Mouse (Mus musculus) intestine, postnatal 0 days (tissue): ENCODE data around the gene Hmgb1. TPM values are rescaled to one million over a fixed set of nuclear protein-coding genes. Genes with fewer than 3 reads are reported as not detected.

ENCODE experiments used
- ATAC-seq: fragments of 200-750 bp; cut with Nextera tagmentation; 2 replicates; pipeline ENCODE4 v1.8.0; 2017; ENCODE audit warnings: mild to moderate bottlenecking, moderate TSS enrichment, moderate library complexity
- H3K27ac ChIP-seq: fragments of 300-500 bp; sonication (generic); 2 replicates; pipeline ENCODE4 v1.5.1; 2014; ENCODE audit warnings: mild to moderate bottlenecking, low read depth, low read length, moderate library complexity
- H3K27me3 ChIP-seq: fragments of 300-500 bp; sonication (generic); replicated peaks from 2 replicates; pipeline ENCODE4 v1.6.1; 2014; ENCODE audit warnings: low read length, mixed read lengths; ENCODE audit not compliant: control insufficient read depth, insufficient read depth
- H3K36me3 ChIP-seq: fragments of 300-500 bp; sonication (generic); 2 replicates; pipeline ENCODE4 v1.6.1; 2014; ENCODE audit warnings: mild to moderate bottlenecking, moderate library complexity; ENCODE audit not compliant: control insufficient read depth, insufficient read depth
- H3K4me1 ChIP-seq: fragments of 300-500 bp; sonication (generic); replicated peaks from 2 replicates; pipeline ENCODE4 v1.6.1; 2014; ENCODE audit warnings: antibody characterized with exemption, low read length, mixed read lengths; ENCODE audit not compliant: control insufficient read depth, insufficient read depth
- H3K4me2 ChIP-seq: fragments of 300-500 bp; sonication (generic); replicated peaks from 2 replicates; pipeline ENCODE4 v1.6.1; 2014; ENCODE audit warnings: low read depth, mild to moderate bottlenecking, moderate library complexity
- H3K4me3 ChIP-seq: fragments of 300-500 bp; sonication (generic); 2 replicates; pipeline ENCODE4 v1.5.1; 2014; ENCODE audit warnings: low read depth, low read length
- H3K9ac ChIP-seq: fragments of 300-500 bp; sonication (generic); 2 replicates; pipeline ENCODE4 v1.6.1; 2014; ENCODE audit warnings: mild to moderate bottlenecking, low read depth, low read length
- H3K9me3 ChIP-seq: fragments of 300-500 bp; sonication (generic); 2 replicates; pipeline ENCODE4 v1.6.1; 2016; ENCODE audit warnings: mixed run types; ENCODE audit not compliant: control insufficient read depth
- CTCF ChIP-seq: sonication (generic); IDR thresholded peaks from 2 replicates; pipeline ENCODE4 v1.5.1; 2016; ENCODE audit warnings: low read depth, mild to moderate bottlenecking, control low read depth, antibody characterized with exemption, moderate library complexity
- WGBS: fragments of 180-500 bp; shearing (Covaris S2); extraction: QIAGEN DNeasy Blood & Tissue Kit; methylation state at CpG from one replicate; pipeline ENCODE4 v1.1.7; 2014; 5-methylcytosine and 5-hydroxymethylcytosine counted together
- polyA plus RNA-seq: library from polyadenylated mRNA; unstranded; fragments of >200 nt; fragmentation: Nextera tagmentation; extraction: Ambion mirVana; gene quantifications from 2 replicates; pipeline ENCODE4 v1.2.1, GENCODE M21; 2015

Hmgb1 gene
- polyA plus RNA-seq, 1 experiment from 2014 or later, result 516 TPM

DNA sequence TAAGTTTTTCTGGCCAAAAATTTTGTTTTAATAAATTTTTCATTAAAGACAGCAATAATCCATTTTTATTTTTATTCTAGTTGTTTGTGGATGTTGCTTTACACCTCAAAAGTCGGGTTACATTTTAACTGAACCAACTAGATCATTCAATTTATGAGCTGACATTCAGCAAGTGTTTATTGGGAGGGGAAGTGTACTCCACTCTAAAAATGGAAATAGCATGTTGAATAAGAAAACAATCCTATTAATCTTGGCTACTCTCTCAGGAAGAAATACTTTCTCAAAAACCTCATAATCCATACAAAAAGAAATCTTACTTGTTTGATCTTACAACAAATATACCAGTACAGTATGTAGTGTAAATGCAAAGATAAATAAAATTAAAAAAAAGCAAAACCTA is 1.2 kb downstream of the Hmgb1 start:
- TF ChIP-seq CTCF, result no peak
- peak overlapping the region; percentile 74 for H3K4me3 ChIP-seq
- H3K9ac ChIP-seq, result peak overlapping the region; percentile 81; the same call in 1 of the 2 replicates
- no peak for ATAC-seq
- no peaks in the 10 kb centered on the region for H3K36me3 ChIP-seq
- H3K4me1 ChIP-seq, result 0 out of 2 replicates have a peak, but pooled peaks cover 2% of the 10 kb centered on the region
- H3K27me3 ChIP-seq, result no peaks in the 10 kb centered on the region
- WGBS, result 13% methylated on average over 1 of the region's 1 CpGs
- H3K27ac ChIP-seq, result 0 out of 2 replicates have a peak overlapping the region, but pooled peaks have one; percentile 96
- no peaks in the 10 kb centered on the region for H3K9me3 ChIP-seq
- H3K4me2 ChIP-seq, result peak overlapping the region; percentile 64

DNA sequence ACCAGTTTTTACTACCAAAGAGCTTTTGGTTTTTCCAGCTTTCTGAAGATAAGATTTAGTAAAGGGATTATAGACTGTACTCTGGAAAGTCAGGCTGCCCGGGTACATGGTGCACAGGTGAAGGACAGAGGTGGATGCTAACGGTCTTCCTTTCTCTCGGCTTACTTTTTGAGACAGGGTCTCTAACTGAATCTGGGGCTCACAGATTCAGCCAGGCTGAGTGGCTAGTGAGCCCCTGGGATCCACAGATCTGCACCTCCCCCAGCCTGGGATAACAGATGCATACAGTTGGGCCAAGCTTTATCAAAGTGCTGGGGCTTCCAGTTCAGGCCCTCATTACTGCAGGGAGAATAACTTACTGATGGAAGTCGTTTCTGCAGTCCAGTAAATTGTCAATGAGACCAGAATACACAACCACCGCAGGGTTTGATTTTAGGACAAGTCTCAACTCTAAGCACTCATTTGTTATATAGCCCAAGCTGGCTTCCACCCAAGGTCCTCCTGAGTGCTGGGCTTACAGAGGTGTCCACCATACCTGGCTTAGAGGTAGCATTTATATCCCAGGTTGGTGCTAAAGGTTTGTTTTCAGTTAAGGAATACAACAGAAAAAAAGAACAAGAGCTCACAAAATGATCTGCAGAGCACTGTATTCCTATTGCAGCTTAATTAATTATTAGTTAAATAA is 2.0 kb downstream of the Hmgb1 start:
- WGBS, result 81% methylated on average over 5 of the region's 5 CpGs
- H3K9ac ChIP-seq, result no peak overlapping the region
- H3K9me3 ChIP-seq, result no peaks in the 10 kb centered on the region
- H3K36me3 ChIP-seq, result no peaks in the 10 kb centered on the region
- ATAC-seq, result no peak
- H3K27ac ChIP-seq, result no peak overlapping the region
- no peak overlapping the region for H3K4me2 ChIP-seq
- 0 out of 2 replicates have a peak, but pooled peaks cover 2% of the 10 kb centered on the region for H3K4me1 ChIP-seq
- H3K27me3 ChIP-seq, result no peaks in the 10 kb centered on the region
- no peak for TF ChIP-seq CTCF
- no peak overlapping the region for H3K4me3 ChIP-seq

GRCm38 (mm10) chr5:149179826-149180225 is 4.5 kb downstream of the Hmgb1 start:
- Histone ChIP-seq H3K27me3 (no peaks in the 10 kb centered on the region), H3K4me3 (no peak overlapping the region), H3K27ac (no peak overlapping the region), H3K9me3 (no peaks in the 10 kb centered on the region), H3K4me1 (no peaks in the 10 kb centered on the region), H3K36me3 (no peaks in the 10 kb centered on the region), H3K4me2 (no peak overlapping the region), H3K9ac (no peak overlapping the region)
- 87% methylated on average over 3 of the region's 3 CpGs for WGBS
- TF ChIP-seq CTCF, result no peak
- no peak for ATAC-seq

- no peak for ATAC-seq
- WGBS, result 87% methylated on average over 5 of the region's 5 CpGs
Measured at GRCm38 (mm10) chr5:149178095-149178494, 6.2 kb downstream of the Hmgb1 start.

DNA sequence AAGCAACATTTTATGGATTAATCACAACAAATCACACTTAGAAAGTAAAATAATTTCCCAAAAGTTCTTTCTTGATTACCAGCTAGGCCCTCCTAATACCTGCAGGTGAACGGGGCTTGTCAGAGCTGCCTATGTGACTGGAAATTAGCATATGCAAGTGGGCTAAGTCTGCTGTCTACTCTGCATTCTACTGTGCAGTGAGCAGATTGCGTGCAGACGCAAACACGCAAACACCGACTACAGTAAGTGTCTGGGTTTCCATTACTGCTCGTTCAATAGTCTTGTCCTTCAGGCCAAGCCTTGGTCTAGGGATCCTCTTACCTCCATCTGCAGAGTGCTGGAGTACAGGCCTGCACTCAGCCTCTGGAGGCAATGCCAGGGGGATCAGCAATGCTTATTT is 8.6 kb downstream of the Hmgb1 start:
- Histone ChIP-seq H3K4me2 (no peak overlapping the region), H3K4me3 (no peak overlapping the region), H3K27ac (no peak overlapping the region), H3K4me1 (no peaks in the 10 kb centered on the region), H3K9ac (no peak overlapping the region), H3K36me3 (no peaks in the 10 kb centered on the region), H3K9me3 (no peaks in the 10 kb centered on the region), H3K27me3 (no peaks in the 10 kb centered on the region)
- no peak for ATAC-seq
- 92% methylated on average over 6 of the region's 6 CpGs for WGBS
- TF ChIP-seq CTCF, result no peak

More at GRCm38 (mm10) chr5:149178095-149178494, 6.2 kb downstream of the Hmgb1 start:
- H3K36me3 ChIP-seq, result no peaks in the 10 kb centered on the region
- no peak overlapping the region for H3K4me3 ChIP-seq
- no peak overlapping the region for H3K9ac ChIP-seq
- H3K27me3 ChIP-seq, result no peaks in the 10 kb centered on the region
- H3K27ac ChIP-seq, result no peak overlapping the region
- no peak for TF ChIP-seq CTCF
- no peaks in the 10 kb centered on the region for H3K9me3 ChIP-seq
- H3K4me2 ChIP-seq, result no peak overlapping the region
- H3K4me1 ChIP-seq, result no peaks in the 10 kb centered on the region

DNA sequence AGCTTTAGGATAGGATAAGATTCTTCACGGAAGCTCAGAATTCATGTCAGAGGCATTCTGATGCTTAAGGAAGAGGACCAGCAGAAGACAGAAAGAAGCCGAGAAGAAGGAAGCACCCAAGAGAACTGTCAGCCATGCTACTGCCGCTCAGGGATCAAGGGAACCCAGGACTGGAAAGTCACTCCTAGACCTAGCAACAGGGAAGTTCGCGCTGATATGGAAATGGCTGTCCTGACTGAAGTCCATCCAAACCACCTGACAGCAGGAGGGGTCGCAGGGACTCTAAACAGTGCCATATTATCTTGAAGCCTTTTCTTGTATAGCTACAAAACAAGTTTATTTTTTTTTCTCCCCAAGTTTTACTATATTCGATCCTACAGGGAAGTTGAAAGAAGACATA is 9.8 kb downstream of the Hmgb1 start:
- Histone ChIP-seq H3K4me2 (no peak overlapping the region), H3K27me3 (no peaks in the 10 kb centered on the region)

DNA sequence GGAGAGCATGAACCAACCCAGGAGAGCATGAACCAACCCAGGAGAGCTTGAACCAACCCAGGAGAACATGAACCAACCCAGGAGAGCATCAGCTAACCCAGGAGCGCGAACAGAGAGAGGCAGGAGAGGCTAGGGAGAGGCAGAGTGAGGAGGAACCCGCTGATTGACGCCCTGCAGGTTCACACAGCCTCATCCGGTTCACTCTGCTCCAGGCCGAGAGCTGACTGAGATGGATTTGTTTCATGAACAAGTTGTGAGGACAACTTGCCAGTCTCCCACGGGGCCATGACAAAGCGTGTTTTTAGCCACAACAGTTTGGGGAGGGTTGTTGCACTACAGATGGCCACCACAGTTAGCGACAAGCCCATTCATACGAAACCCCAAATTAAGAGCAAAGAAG is 12.0 kb downstream of the Hmgb1 start:
- no peak for TF ChIP-seq CTCF
- H3K4me3 ChIP-seq, result no peak overlapping the region
- H3K9me3 ChIP-seq, result no peaks in the 10 kb centered on the region
- no peaks in the 10 kb centered on the region for H3K27me3 ChIP-seq
- H3K4me1 ChIP-seq, result no peaks in the 10 kb centered on the region
- no peak for ATAC-seq
- WGBS, result 84% methylated on average over 10 of the region's 10 CpGs
- H3K36me3 ChIP-seq, result no peaks in the 10 kb centered on the region
- H3K27ac ChIP-seq, result no peak overlapping the region
- H3K9ac ChIP-seq, result no peak overlapping the region
- no peak overlapping the region for H3K4me2 ChIP-seq

More for the DNA sequence above, 9.8 kb downstream of the Hmgb1 start:
- 65% methylated on average over 7 of the region's 7 CpGs for WGBS
- no peak for ATAC-seq
- H3K27ac ChIP-seq, result no peak overlapping the region
- H3K4me3 ChIP-seq, result no peak overlapping the region
- H3K9ac ChIP-seq, result no peak overlapping the region
- H3K36me3 ChIP-seq, result no peaks in the 10 kb centered on the region
- TF ChIP-seq CTCF, result no peak
- no peaks in the 10 kb centered on the region for H3K4me1 ChIP-seq
- no peaks in the 10 kb centered on the region for H3K9me3 ChIP-seq
